Mouse (Mus musculus) cerebellum, adult 8-10 months (tissue): Measurements from ENCODE around the gene Cacng4.
A peak's percentile ranks its signal among the peaks of the same experiment; 100 is the strongest.

ENCODE experiments used
- DNase-seq: peaks from one replicate; pipeline ENCODE4 v3.0.0; 2022

The Cacng4 gene

GRCm38 (mm10) chr11:107768361-107768760 lies 26.0 kb downstream of the Cacng4 start:
- no peak for DNase-seq

- peak; percentile 18 for DNase-seq
Measured at GRCm38 (mm10) chr11:107766932-107767331, 27.4 kb downstream of the Cacng4 start.

- DNase-seq: no peak
Measured at GRCm38 (mm10) chr11:107762688-107763460, 31.5 kb downstream of the Cacng4 start.

- DNase-seq: no peak
Measured at GRCm38 (mm10) chr11:107761790-107762500, 32.4 kb downstream of the Cacng4 start.

- no peak for DNase-seq
Measured at GRCm38 (mm10) chr11:107760001-107760400, 34.4 kb downstream of the Cacng4 start.

GRCm38 (mm10) chr11:107759516-107759915 lies 34.8 kb downstream of the Cacng4 start:
- DNase-seq: no peak

GRCm38 (mm10) chr11:107749114-107749513 lies 45.2 kb downstream of the Cacng4 start:
- no peak for DNase-seq

- no peak for DNase-seq
Measured at GRCm38 (mm10) chr11:107748243-107749035, 45.9 kb downstream of the Cacng4 start.

- no peak for DNase-seq
Measured at GRCm38 (mm10) chr11:107743100-107743499, 51.3 kb downstream of the Cacng4 start.

- DNase-seq: no peak
Measured at GRCm38 (mm10) chr11:107738418-107739099, 55.8 kb downstream of the Cacng4 start.

GRCm38 (mm10) chr11:107737886-107738285 lies 56.5 kb downstream of the Cacng4 start:
- DNase-seq: no peak

GRCm38 (mm10) chr11:107734133-107734532 lies 60.2 kb downstream of the Cacng4 start:
- DNase-seq: no peak

- DNase-seq: no peak
Measured at GRCm38 (mm10) chr11:107731498-107731897, 62.9 kb downstream of the Cacng4 start.

- peak; percentile 45 for DNase-seq
Measured at GRCm38 (mm10) chr11:107730940-107731339, 63.4 kb downstream of the Cacng4 start.

GRCm38 (mm10) chr11:107729141-107729540 lies 65.2 kb downstream of the Cacng4 start:
- no peak for DNase-seq

- DNase-seq: no peak
Measured at GRCm38 (mm10) chr11:107728073-107728863, 66.1 kb downstream of the Cacng4 start.

GRCm38 (mm10) chr11:107724603-107725002 lies 69.8 kb downstream of the Cacng4 start:
- no peak for DNase-seq

GRCm38 (mm10) chr11:107721057-107721456 lies 73.3 kb downstream of the Cacng4 start:
- DNase-seq: no peak

- no peak for DNase-seq
Measured at GRCm38 (mm10) chr11:107720264-107721021, 73.9 kb downstream of the Cacng4 start.

GRCm38 (mm10) chr11:107716332-107716938 lies 77.9 kb downstream of the Cacng4 start, which contains the start of gene Cacng1:
Gene Cacng1 (minus strand): TSS chr11:107716522.
- no peak for DNase-seq

GRCm38 (mm10) chr11:107714368-107714767 lies 80.0 kb downstream of the Cacng4 start:
- no peak for DNase-seq
